9 mouse cellular contexts compared by ENCODE assay signal in genomic region chr5:114948891-114949290, GRCm38 (mm10). TPM values are rescaled to one million over a fixed set of nuclear protein-coding genes. Genes with fewer than 3 reads are reported as not detected.
DNase-seq lines count a peak whose midpoint lies in the region; ATAC-seq lines count a peak whose summit lies in the region.
"Had no signal": no experiment of that assay in that cellular context is flagged by ENCODE, and none has a peak within 500 bp of the region (broad histone marks: within the 10 kb centered on the region; RNA-seq: fewer than 3 reads in every experiment).

No protein-coding gene starts in this region.

- no peak for ATAC-seq in forebrain, embryonic 12.5 days (ENCODE audit: low FRiP score)

- H3K9me3 ChIP-seq in forebrain, embryonic 12.5 days: no peaks in the 10 kb centered on the region

- intact Hi-C loops in left cerebral cortex, postnatal 25 days (cut with DNase I): no loop called here

- WGBS in forebrain, embryonic 12.5 days: 81% methylated on average over 6 of the region's 6 CpGs

- no peak overlapping the region for H3K27ac ChIP-seq in forebrain, embryonic 12.5 days

- no peak overlapping the region for H3K4me3 ChIP-seq in forebrain, embryonic 12.5 days (replicated peaks)

- no peak overlapping the region for H3K4me2 ChIP-seq in forebrain, embryonic 12.5 days

- peak; percentile 68 for DNase-seq in adrenal gland, adult 2 months
- no peak for DNase-seq in adrenal gland, postnatal 4 days (ENCODE audit: low spot score in 2 of 2)
- peak; percentile 55 for DNase-seq in urinary bladder, postnatal 14 days (ENCODE audit: low spot score)
- DNase-seq in urinary bladder, postnatal 36 days (ENCODE audit: low spot score in 2 of 2): no peak
- peak; percentile 80 for DNase-seq in kidney, postnatal 10 days
- no peak for DNase-seq in retina, postnatal 1 day
- DNase-seq in left cerebral cortex, postnatal 25 days (ENCODE audit: low spot score in 2 of 2): no peak

- peaks cover 3% of the 10 kb centered on the region; the same call in 1 of the 2 replicates for H3K4me1 ChIP-seq in forebrain, embryonic 12.5 days

- H3K27me3 ChIP-seq in forebrain, embryonic 12.5 days: no peaks in the 10 kb centered on the region

- peaks cover 43% of the 10 kb centered on the region for H3K36me3 ChIP-seq in forebrain, embryonic 12.5 days (replicated peaks)

- H3K9ac ChIP-seq in forebrain, embryonic 12.5 days: no peak overlapping the region

RNA-seq across cellular contexts. Expression of gene 2210016L21Rik, which starts 6.9 kb away (rescaled TPM):
- 10 to 100 TPM; 36.2 to 55.3 TPM for total RNA-seq in adrenal gland, adult 2 months (2021)
- polyA plus RNA-seq in adrenal gland, adult 2 months (2012; rRNA removed): 24.5 and 28.1 TPM in 2 replicates
- total RNA-seq in adrenal gland, postnatal 4 days (2021): 10 to 100 TPM; 50.7 to 59.0 TPM
- 57.9 and 61.0 TPM in 2 replicates for polyA plus RNA-seq in forebrain, embryonic 12.5 days (2016; fragmentation: Nextera tagmentation; extraction: Ambion mirVana)
- total RNA-seq in left cerebral cortex, postnatal 25 days (2021): 100 to 1,000 TPM; 201 to 203 TPM

RNA-seq across cellular contexts. Expression of gene Hnf1a, which starts 22.0 kb away (rescaled TPM):
- total RNA-seq in adrenal gland, adult 2 months (2021): under 1 TPM in 1 of 2 experiments, not detected in 1; 0.09 TPM
- polyA plus RNA-seq in adrenal gland, adult 2 months (2012; rRNA removed): 0.03 TPM in 1 of 2 replicates, not detected in the other
- total RNA-seq in adrenal gland, postnatal 4 days (2021): 1 to 10 TPM; 1.8 to 4.4 TPM
- polyA plus RNA-seq in forebrain, embryonic 12.5 days (2016; fragmentation: Nextera tagmentation; extraction: Ambion mirVana): not detected in 2 replicates
- total RNA-seq in left cerebral cortex, postnatal 25 days (2021): not detected
- total RNA-seq: neutrophil, adult 5-6 weeks had no signal

RNA-seq across cellular contexts. Expression of gene Oasl1, which starts 25.9 kb away (rescaled TPM):
- total RNA-seq in adrenal gland, adult 2 months (2021): 1 to 10 TPM in 1 of 2 experiments, under 1 TPM in 1; 0.98 to 1.3 TPM
- polyA plus RNA-seq in adrenal gland, adult 2 months (2012; rRNA removed): 5.0 and 7.4 TPM in 2 replicates
- 1 to 10 TPM; 1.0 to 1.2 TPM for total RNA-seq in adrenal gland, postnatal 4 days (2021)
- 0.26 TPM in 1 of 2 replicates, not detected in the other for polyA plus RNA-seq in forebrain, embryonic 12.5 days (2016; fragmentation: Nextera tagmentation; extraction: Ambion mirVana)
- under 1 TPM in 1 of 2 experiments, not detected in 1; 0.50 TPM for total RNA-seq in left cerebral cortex, postnatal 25 days (2021)

RNA-seq across cellular contexts. Expression of gene Oasl2, which starts 52.2 kb away (rescaled TPM):
- 10 to 100 TPM; 11.6 to 12.2 TPM for total RNA-seq in adrenal gland, adult 2 months (2021)
- 7.6 and 7.7 TPM in 2 replicates for polyA plus RNA-seq in adrenal gland, adult 2 months (2012; rRNA removed)
- 10 to 100 TPM in 1 of 2 experiments, 1 to 10 TPM in 1; 9.9 to 12.2 TPM for total RNA-seq in adrenal gland, postnatal 4 days (2021)
- 1.9 and 2.4 TPM in 2 replicates for polyA plus RNA-seq in forebrain, embryonic 12.5 days (2016; fragmentation: Nextera tagmentation; extraction: Ambion mirVana)
- 1 to 10 TPM; 1.1 to 2.6 TPM for total RNA-seq in left cerebral cortex, postnatal 25 days (2021)

Comparison
In these comparisons a context has a peak if more than half of its experiments do, and no peak if none do; other contexts are left out.
1. DNase-seq: peak in adrenal gland, adult 2 months (single experiment), urinary bladder, postnatal 14 days (single experiment) and kidney, postnatal 10 days (single experiment); none in adrenal gland, postnatal 4 days (0 of 2), urinary bladder, postnatal 36 days (0 of 2), retina, postnatal 1 day (single experiment) and left cerebral cortex, postnatal 25 days (0 of 2).